Mouse (Mus musculus): Measurements from ENCODE around the gene Pou6f1. TPM values are rescaled to one million over a fixed set of nuclear protein-coding genes. Genes with fewer than 3 reads are reported as not detected.
A peak's percentile ranks its signal among the peaks of the same experiment; 100 is the strongest.
"Not testable (repeated sequence)": the region's sequence is repeated elsewhere in the genome, so short reads cannot be mapped to it uniquely, and the experiment has no call there.

The Pou6f1 gene
- polyA plus RNA-seq, 1 experiment from 2014 or later, result 29.0 TPM

GRCm38 (mm10) chr15:100614996-100615824 is 15.4 kb upstream of the Pou6f1 start, which contains the start of gene Dazap2:
TSS of gene Dazap2 (plus strand) at chr15:100615349.
- under 1% methylated on average over 99 of the region's 99 CpGs for WGBS
- peak; percentile 91 for ATAC-seq (ENCODE audit: low FRiP score, low read depth)
- Histone ChIP-seq H3K27ac (peak within 1 kb of the TSS; percentile 95), H3K4me2 (replicated peaks) (peak within 1 kb of the TSS; percentile 84), H3K9me3 (no peaks in the 10 kb centered on the region), H3K4me3 (peak within 1 kb of the TSS; percentile 97), H3K27me3 (replicated peaks) (no peaks in the 10 kb centered on the region), H3K9ac (peak within 1 kb of the TSS; percentile 95), H3K36me3 (peaks cover 25% of the 10 kb centered on the region), H3K4me1 (peaks cover 12% of the 10 kb centered on the region)

GRCm38 (mm10) chr15:100614218-100614995 is 14.6 kb upstream of the Pou6f1 start:
- Histone ChIP-seq H3K4me1 (peaks cover 12% of the 10 kb centered on the region), H3K4me2 (replicated peaks) (peak overlapping the region; percentile 84), H3K9ac (peak overlapping the region; percentile 35), H3K27me3 (replicated peaks) (no peaks in the 10 kb centered on the region), H3K27ac (no peak overlapping the region), H3K9me3 (no peaks in the 10 kb centered on the region), H3K36me3 (peaks cover 18% of the 10 kb centered on the region), H3K4me3 (peak overlapping the region; percentile 97)
- WGBS, result 12% methylated on average over 43 of the region's 43 CpGs
- no peak for ATAC-seq (ENCODE audit: low FRiP score, low read depth)

- no peak for ATAC-seq (ENCODE audit: low FRiP score, low read depth)
- Histone ChIP-seq H3K27ac (no peak overlapping the region), H3K36me3 (peaks cover 12% of the 10 kb centered on the region), H3K9me3 (no peaks in the 10 kb centered on the region), H3K4me1 (peaks cover 12% of the 10 kb centered on the region), H3K4me2 (replicated peaks) (peak overlapping the region; percentile 48), H3K4me3 (no peak overlapping the region), H3K27me3 (replicated peaks) (no peaks in the 10 kb centered on the region), H3K9ac (no peak overlapping the region)
- 9% methylated on average over 16 of the region's 16 CpGs for WGBS
These were observed 13.8 kb upstream of the Pou6f1 start for GRCm38 (mm10) chr15:100613584-100613983.

GRCm38 (mm10) chr15:100612432-100612831 is 12.6 kb upstream of the Pou6f1 start:
- 83% methylated on average over 2 of the region's 2 CpGs for WGBS
- Histone ChIP-seq H3K27me3 (replicated peaks) (no peaks in the 10 kb centered on the region), H3K9ac (no peak overlapping the region), H3K4me3 (no peak overlapping the region), H3K4me2 (replicated peaks) (no peak overlapping the region), H3K27ac (no peak overlapping the region), H3K36me3 (peaks cover under 1% of the 10 kb centered on the region), H3K9me3 (no peaks in the 10 kb centered on the region), H3K4me1 (peaks cover 12% of the 10 kb centered on the region)
- no peak for ATAC-seq (ENCODE audit: low FRiP score, low read depth)

GRCm38 (mm10) chr15:100611951-100612350 is 12.2 kb upstream of the Pou6f1 start:
- Histone ChIP-seq H3K4me1 (peaks cover 11% of the 10 kb centered on the region), H3K4me3 (no peak overlapping the region), H3K27me3 (replicated peaks) (no peaks in the 10 kb centered on the region), H3K4me2 (replicated peaks) (no peak overlapping the region), H3K9me3 (no peaks in the 10 kb centered on the region), H3K9ac (no peak overlapping the region), H3K36me3 (no peaks in the 10 kb centered on the region), H3K27ac (no peak overlapping the region)
- 83% methylated on average over 7 of the region's 7 CpGs for WGBS
- no peak for ATAC-seq (ENCODE audit: low FRiP score, low read depth)

GRCm38 (mm10) chr15:100606677-100607076 is 6.9 kb upstream of the Pou6f1 start:
- not testable (repeated sequence) for H3K4me2 ChIP-seq (replicated peaks); H3K36me3 ChIP-seq; H3K9ac ChIP-seq; ATAC-seq (ENCODE audit: low FRiP score, low read depth); H3K9me3 ChIP-seq; H3K4me3 ChIP-seq; H3K27ac ChIP-seq
- Histone ChIP-seq H3K27me3 (replicated peaks) (peaks cover 10% of the 10 kb centered on the region), H3K4me1 (peaks cover 17% of the 10 kb centered on the region)
- WGBS, result 88% methylated on average over 8 of the region's 8 CpGs

- H3K27ac ChIP-seq, result no peak overlapping the region
- no peak for ATAC-seq (ENCODE audit: low FRiP score, low read depth)
- no peaks in the 10 kb centered on the region for H3K36me3 ChIP-seq
- H3K9ac ChIP-seq, result no peak overlapping the region
- 41% methylated on average over 3 of the region's 3 CpGs for WGBS
- H3K4me1 ChIP-seq, result peaks cover 36% of the 10 kb centered on the region
- H3K27me3 ChIP-seq (replicated peaks), result peaks cover 24% of the 10 kb centered on the region
- no peak overlapping the region for H3K4me2 ChIP-seq (replicated peaks)
- H3K9me3 ChIP-seq, result no peaks in the 10 kb centered on the region
- no peak overlapping the region for H3K4me3 ChIP-seq
These were observed 1.9 kb upstream of the Pou6f1 start for GRCm38 (mm10) chr15:100601669-100602068.

GRCm38 (mm10) chr15:100600696-100601272 is 1.0 kb upstream of the Pou6f1 start:
- H3K4me2 ChIP-seq (replicated peaks), result peak overlapping the region; percentile 93
- peaks cover 24% of the 10 kb centered on the region for H3K27me3 ChIP-seq (replicated peaks)
- WGBS, result 12% methylated on average over 21 of the region's 21 CpGs
- H3K4me1 ChIP-seq, result peaks cover 36% of the 10 kb centered on the region
- no peak for ATAC-seq (ENCODE audit: low FRiP score, low read depth)
- H3K36me3 ChIP-seq, result no peaks in the 10 kb centered on the region
- peak overlapping the region; percentile 81 for H3K4me3 ChIP-seq
- H3K27ac ChIP-seq, result no peak overlapping the region
- no peaks in the 10 kb centered on the region for H3K9me3 ChIP-seq
- no peak overlapping the region for H3K9ac ChIP-seq

- 1% methylated on average over 35 of the region's 35 CpGs for WGBS
- peaks cover 24% of the 10 kb centered on the region for H3K27me3 ChIP-seq (replicated peaks)
These were observed 387 bp upstream of the Pou6f1 start for GRCm38 (mm10) chr15:100600047-100600695.

GRCm38 (mm10) chr15:100598883-100599275 is 905 bp downstream of the Pou6f1 start:
- WGBS, result 1% methylated on average over 12 of the region's 12 CpGs
- H3K9ac ChIP-seq, result peak overlapping the region; percentile 95
- H3K4me1 ChIP-seq, result peaks cover 21% of the 10 kb centered on the region
- peak overlapping the region; percentile 93 for H3K4me2 ChIP-seq (replicated peaks)
- H3K36me3 ChIP-seq, result no peaks in the 10 kb centered on the region
- H3K27ac ChIP-seq, result 0 out of 2 replicates have a peak overlapping the region, but pooled peaks have one; percentile 57
- peaks cover 24% of the 10 kb centered on the region for H3K27me3 ChIP-seq (replicated peaks)
- ATAC-seq (ENCODE audit: low FRiP score, low read depth), result no peak
- H3K9me3 ChIP-seq, result no peaks in the 10 kb centered on the region
- peak overlapping the region; percentile 81 for H3K4me3 ChIP-seq

More at GRCm38 (mm10) chr15:100600047-100600695, 387 bp upstream of the Pou6f1 start:
- Histone ChIP-seq H3K27ac (peak overlapping the region; percentile 57; the same call in 1 of the 2 replicates), H3K4me1 (peaks cover 31% of the 10 kb centered on the region), H3K9me3 (no peaks in the 10 kb centered on the region), H3K4me3 (peak overlapping the region; percentile 81), H3K9ac (peak overlapping the region; percentile 95), H3K36me3 (no peaks in the 10 kb centered on the region), H3K4me2 (replicated peaks) (peak overlapping the region; percentile 93)
- ATAC-seq (ENCODE audit: low FRiP score, low read depth), result peak; percentile 73

GRCm38 (mm10) chr15:100598287-100598882 is 1.4 kb downstream of the Pou6f1 start:
- Histone ChIP-seq H3K27me3 (replicated peaks) (peaks cover 19% of the 10 kb centered on the region), H3K27ac (no peak overlapping the region), H3K4me2 (replicated peaks) (peak overlapping the region; percentile 93), H3K9me3 (no peaks in the 10 kb centered on the region), H3K4me3 (peak overlapping the region; percentile 81), H3K9ac (peak overlapping the region; percentile 95; the same call in 1 of the 2 replicates), H3K36me3 (no peaks in the 10 kb centered on the region), H3K4me1 (peaks cover 21% of the 10 kb centered on the region)
- 24% methylated on average over 9 of the region's 9 CpGs for whole genome bisulfite sequencing
- no peak for ATAC-seq (ENCODE audit: low FRiP score, low read depth)
